Mouse (Mus musculus) heart, embryonic 15.5 days (tissue): ENCODE data around the gene Casp3. TPM values are rescaled to one million over a fixed set of nuclear protein-coding genes. Genes with fewer than 3 reads are reported as not detected.
A peak's percentile ranks its signal among the peaks of the same experiment; 100 is the strongest.

Experiments
- ATAC-seq: fragments of 200-750 bp; cut with Nextera tagmentation; replicated peaks from 2 replicates; pipeline ENCODE4 v1.8.0; 2017; ENCODE audit warnings: low read depth, moderate TSS enrichment; ENCODE audit not compliant: insufficient number of reproducible peaks, insufficient read depth, low FRiP score
- H3K27ac ChIP-seq: fragments of 300-500 bp; sonication (generic); 2 replicates; pipeline ENCODE4 v1.5.1; 2015; ENCODE audit warnings: mild to moderate bottlenecking, inconsistent platforms
- H3K27me3 ChIP-seq: fragments of 300-500 bp; sonication (generic); 2 replicates; pipeline ENCODE4 v1.6.1; 2015; ENCODE audit warnings: inconsistent platforms
- H3K36me3 ChIP-seq: fragments of 300-500 bp; sonication (generic); 2 replicates; pipeline ENCODE4 v1.6.1; 2015; ENCODE audit warnings: mild to moderate bottlenecking, inconsistent platforms
- H3K4me1 ChIP-seq: fragments of 300-500 bp; sonication (generic); replicated peaks from 2 replicates; pipeline ENCODE4 v1.6.1; 2015; ENCODE audit warnings: inconsistent platforms
- H3K4me2 ChIP-seq: fragments of 300-500 bp; sonication (generic); 2 replicates; pipeline ENCODE4 v1.6.1; 2015; ENCODE audit warnings: inconsistent platforms, mild to moderate bottlenecking, moderate library complexity
- H3K4me3 ChIP-seq: fragments of 300-500 bp; sonication (generic); 2 replicates; pipeline ENCODE4 v1.5.1; 2015; ENCODE audit warnings: mild to moderate bottlenecking, inconsistent platforms
- H3K9ac ChIP-seq: fragments of 300-500 bp; sonication (generic); 2 replicates; pipeline ENCODE4 v1.6.1; 2015; ENCODE audit warnings: mild to moderate bottlenecking, inconsistent platforms
- H3K9me3 ChIP-seq: fragments of 300-500 bp; sonication (generic); replicated peaks from 2 replicates; pipeline ENCODE4 v1.6.1; 2016; ENCODE audit warnings: inconsistent platforms
- WGBS: fragments of 180-500 bp; shearing (Covaris S2); methylation state at CpG from one replicate; pipeline ENCODE4 v1.1.7; 2015; ENCODE audit warnings: mixed read lengths; 5-methylcytosine and 5-hydroxymethylcytosine counted together
- polyA plus RNA-seq: library from polyadenylated mRNA; unstranded; fragments of >200 nt; fragmentation: Nextera tagmentation; extraction: Ambion mirVana; gene quantifications from 2 replicates; pipeline ENCODE4 v1.2.1, GENCODE M21; 2015

The Casp3 gene
- polyA plus RNA-seq, 1 experiment from 2014 or later, result 48.1 TPM

- H3K27ac ChIP-seq, result peak overlapping the region; percentile 87
- no peaks in the 10 kb centered on the region for H3K27me3 ChIP-seq
- H3K4me2 ChIP-seq, result peak overlapping the region; percentile 64
- H3K9me3 ChIP-seq, result no peaks in the 10 kb centered on the region
- WGBS, result under 1% methylated on average over 19 of the region's 19 CpGs
- ATAC-seq, result peak; percentile 99
- peak overlapping the region; percentile 60 for H3K4me3 ChIP-seq
- no peaks in the 10 kb centered on the region for H3K4me1 ChIP-seq
- H3K9ac ChIP-seq, result peak overlapping the region; percentile 66
- no peaks in the 10 kb centered on the region for H3K36me3 ChIP-seq
These were observed 69.7 kb downstream of the Casp3 start for GRCm38 (mm10) chr8:46686664-46687336.

Other genes with a start within 250 kb of the Casp3 start
- 53.7 and 59.9 TPM in 2 replicates for gene Acsl1, start 146.3 kb upstream of the Casp3 start, polyA plus RNA-seq
- gene Cenpu, start 65.3 kb upstream of the Casp3 start, polyA plus RNA-seq, result 9.6 and 10.1 TPM in 2 replicates
- gene Primpol, start 79 bp upstream of the Casp3 start, polyA plus RNA-seq, result 8.7 and 9.8 TPM in 2 replicates
- 18.9 and 19.9 TPM in 2 replicates for gene Irf2, start 122.4 kb downstream of the Casp3 start, polyA plus RNA-seq